Mouse (Mus musculus) adrenal gland, adult 2 months (tissue): ENCODE measurements around the gene Ddx20. TPM values are rescaled to one million over a fixed set of nuclear protein-coding genes. Genes with fewer than 3 reads are reported as not detected.

ENCODE experiments used
- DNase-seq: peaks from one replicate; pipeline ENCODE4 v3.0.0; 2021
- polyA plus RNA-seq: library from polyadenylated mRNA; depleted of rRNA; stranded (reverse); fragments of >200 nt; gene quantifications from 2 replicates; pipeline ENCODE4 v1.2.3, GENCODE M21; 2012; rRNA removed
- total RNA-seq, 2 experiments: library from RNA; stranded (reverse); gene quantifications; 2 replicates each; pipeline ENCODE4 v1.2.3; 2021

Gene Ddx20
- total and polyA plus RNA-seq, 3 experiments = 16.9 to 25.4 (median 17.0) TPM

DNA sequence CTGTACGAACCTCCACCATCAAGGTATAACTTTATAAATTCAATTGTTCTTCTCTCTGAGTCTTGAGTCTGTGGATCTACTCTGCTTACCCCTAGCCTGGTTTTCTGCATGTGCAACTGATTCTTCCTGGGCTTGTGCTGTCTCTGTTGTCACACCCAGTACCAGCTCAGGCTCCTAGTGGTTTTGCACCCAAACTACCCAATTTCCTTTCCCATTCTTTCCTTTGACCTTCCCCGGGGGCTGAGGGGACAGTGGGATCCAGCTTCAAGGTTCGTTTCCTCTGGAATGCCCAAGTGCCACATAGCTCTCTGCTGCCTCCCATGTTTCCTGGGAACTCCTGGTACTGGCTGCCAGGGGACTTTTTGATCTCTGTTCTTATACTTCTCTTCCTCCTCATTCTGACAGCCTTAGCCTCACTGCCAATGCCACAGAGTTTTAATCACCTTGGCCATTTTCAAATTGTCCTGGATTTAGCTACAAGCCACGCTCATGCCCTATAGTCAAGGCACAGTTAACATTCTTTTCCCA, 20.3 kb downstream of the Ddx20 start:
- no peak for DNase-seq

GRCm38 (mm10) chr3:105665105-105665765, 22.1 kb downstream of the Ddx20 start:
- no peak for DNase-seq

DNA sequence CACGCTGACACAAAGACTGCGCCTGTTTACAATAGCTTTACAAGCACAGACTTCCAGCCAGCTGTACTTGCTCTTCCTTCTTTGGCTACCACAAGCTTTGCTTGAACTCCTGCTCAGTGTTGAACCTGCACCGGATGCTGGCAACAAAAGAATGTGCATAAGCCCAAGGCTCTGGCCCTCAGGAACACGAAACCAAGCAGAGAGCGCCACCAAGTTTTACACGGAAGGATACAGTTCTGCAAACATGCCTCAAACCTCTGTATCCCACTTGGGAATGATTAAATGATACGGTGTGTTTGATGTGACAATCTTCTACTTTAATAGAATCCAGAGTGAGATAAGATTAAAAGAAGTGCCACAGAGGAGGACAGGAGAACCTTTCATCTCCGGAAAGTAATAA, 24.3 kb downstream of the Ddx20 start:
- no peak for DNase-seq

- DNase-seq = no peak
Measured at GRCm38 (mm10) chr3:105660530-105660929, 26.8 kb downstream of the Ddx20 start.

DNA sequence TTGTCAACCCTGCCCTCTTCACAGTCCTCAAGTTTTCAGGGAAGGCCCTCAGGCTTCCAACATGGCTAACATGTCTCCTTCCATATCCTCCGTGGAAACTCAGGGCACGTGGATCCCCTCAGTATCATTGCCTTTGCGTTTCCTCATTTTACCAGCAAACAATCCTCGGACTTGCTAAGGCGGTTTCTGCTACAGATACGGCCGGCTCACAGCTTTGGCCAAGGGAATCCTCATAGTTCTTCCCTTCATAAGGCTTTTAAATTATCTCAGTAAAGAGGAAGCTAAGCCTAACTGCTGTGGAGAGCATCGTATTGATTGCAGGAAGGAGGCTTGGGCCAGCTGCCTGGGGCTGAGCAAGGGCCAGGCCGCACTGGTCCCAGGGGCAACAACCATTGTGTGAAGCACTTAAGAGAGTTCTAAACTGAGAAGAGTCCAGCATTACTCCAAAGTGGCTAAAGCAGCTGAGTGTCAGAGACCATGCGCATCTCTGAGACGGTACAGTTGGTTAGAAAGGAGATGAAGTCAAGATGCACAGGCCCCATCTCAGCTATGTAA, 32.3 kb downstream of the Ddx20 start:
- no peak for DNase-seq

GRCm38 (mm10) chr3:105653544-105654380, 33.6 kb downstream of the Ddx20 start:
- DNase-seq = no peak

DNA sequence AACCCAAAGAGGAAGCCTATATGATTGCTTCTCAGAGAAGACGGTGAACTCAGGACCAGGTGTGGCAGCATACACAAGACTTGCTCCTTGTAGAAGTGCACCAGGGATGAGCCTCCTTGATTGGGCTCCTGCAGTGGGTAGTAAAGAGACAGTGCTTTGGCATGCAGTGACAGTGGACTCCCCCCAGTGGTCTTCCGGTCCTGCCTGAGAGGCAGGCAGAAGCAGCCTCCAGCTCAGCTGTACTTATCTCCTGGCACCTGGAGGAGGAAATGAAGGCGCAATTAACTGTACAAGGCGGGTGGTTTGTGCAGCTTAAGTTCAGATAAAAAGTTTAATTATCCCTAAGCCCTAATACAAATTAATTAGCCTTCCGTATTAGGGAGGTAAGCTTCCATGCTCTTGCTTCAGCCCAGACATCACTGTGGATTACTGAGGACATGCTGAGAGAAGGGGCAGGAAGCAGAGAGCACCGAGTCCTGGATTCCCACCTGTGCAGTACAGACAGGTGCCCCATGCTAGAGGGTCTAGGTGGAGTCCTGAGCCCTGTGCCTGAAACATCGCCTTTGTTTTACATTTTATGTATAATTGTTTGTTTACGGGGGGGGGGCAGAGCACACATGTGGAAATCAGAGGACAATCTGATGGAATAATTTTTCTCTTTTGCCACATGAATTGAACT, 38.3 kb downstream of the Ddx20 start:
- no peak for DNase-seq

DNA sequence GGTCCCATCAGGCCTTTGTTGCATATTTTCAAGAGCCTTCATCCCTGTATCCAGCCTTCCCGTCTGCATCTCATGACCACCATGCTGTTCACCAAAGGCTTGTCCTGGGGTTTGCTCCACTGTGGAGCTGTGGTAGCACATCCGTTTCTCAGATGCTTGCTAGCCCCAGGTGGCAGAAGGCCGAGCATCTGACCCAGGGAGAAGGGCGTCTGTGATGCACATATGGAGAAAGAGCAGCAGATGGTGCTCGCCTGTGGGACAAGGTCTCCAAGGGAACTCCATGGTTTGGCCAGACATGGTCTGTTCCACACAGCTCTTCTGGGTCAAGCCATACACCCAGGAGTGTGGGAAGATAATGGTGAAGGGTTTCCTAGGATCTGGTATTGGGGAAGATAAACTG, 43.8 kb downstream of the Ddx20 start:
- no peak for DNase-seq

GRCm38 (mm10) chr3:105642186-105642585, 45.2 kb downstream of the Ddx20 start:
- DNase-seq = peak; percentile 28

GRCm38 (mm10) chr3:105633021-105633420, 54.4 kb downstream of the Ddx20 start:
- DNase-seq = no peak

DNA sequence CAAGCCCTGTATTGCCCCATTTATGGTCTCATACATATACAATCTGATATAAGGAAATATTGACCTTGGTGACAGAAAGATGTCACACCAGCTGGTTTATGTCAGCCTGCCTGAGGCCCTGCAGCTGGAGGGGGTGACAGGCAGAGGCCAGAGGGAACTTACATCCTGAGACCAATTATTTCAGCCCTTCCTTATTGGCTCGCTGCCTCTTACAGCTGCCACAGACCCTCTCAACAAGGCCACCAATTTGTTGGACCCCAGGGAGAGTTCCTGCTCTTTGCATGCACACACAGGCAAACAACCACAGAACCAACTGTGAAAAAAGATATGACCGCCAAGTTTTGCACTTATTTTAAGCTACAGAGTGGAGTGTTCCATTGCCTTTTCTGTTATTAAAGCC, 55.1 kb downstream of the Ddx20 start:
- no peak for DNase-seq

Other genes with a start within 250 kb of the Ddx20 start
- 1 to 10 TPM; 4.1 to 9.5 TPM for gene Kcnd3, start 235.2 kb downstream of the Ddx20 start, total RNA-seq
- 2.3 and 3.5 TPM in 2 replicates for gene Kcnd3, start 235.2 kb downstream of the Ddx20 start, polyA plus RNA-seq
- 1 to 10 TPM; 1.3 to 3.6 TPM for gene Inka2, start 17.0 kb upstream of the Ddx20 start, total RNA-seq
- gene Inka2, start 17.0 kb upstream of the Ddx20 start, polyA plus RNA-seq = 0.54 and 0.91 TPM in 2 replicates
- gene Rap1a, start 113.8 kb upstream of the Ddx20 start, total RNA-seq = 100 to 1,000 TPM; 143 to 188 TPM
- 1.5 and 1.6 TPM in 2 replicates for gene Rap1a, start 113.8 kb upstream of the Ddx20 start, polyA plus RNA-seq
- under 1 TPM; 0.12 to 0.35 TPM for gene Adora3, start 183.3 kb upstream of the Ddx20 start, total RNA-seq
- gene Adora3, start 183.3 kb upstream of the Ddx20 start, polyA plus RNA-seq = 0.18 and 0.28 TPM in 2 replicates
- not detected for gene Tmigd3, start 183.3 kb upstream of the Ddx20 start, total RNA-seq
- not detected in 2 replicates for gene Tmigd3, start 183.3 kb upstream of the Ddx20 start, polyA plus RNA-seq
- 1 to 10 TPM in 1 of 2 experiments, under 1 TPM in 1; 0.29 to 1.7 TPM for gene I830077J02Rik, start 245.1 kb upstream of the Ddx20 start, total RNA-seq
- 0.43 and 0.56 TPM in 2 replicates for gene I830077J02Rik, start 245.1 kb upstream of the Ddx20 start, polyA plus RNA-seq